Mouse (Mus musculus) heart, adult 11 months (tissue): ENCODE results near the gene Gstt1.
"Not testable (repeated sequence)": the region's sequence is repeated elsewhere in the genome, so short reads cannot be mapped to it uniquely, and the experiment has no call there.

Experiments
- DNase-seq: peaks from one replicate; pipeline ENCODE4 v3.0.0; 2022

The Gstt1 gene

GRCm38 (mm10) chr10:75804217-75804616 is 5.8 kb upstream of the Gstt1 start:
- no peak for DNase-seq

DNA sequence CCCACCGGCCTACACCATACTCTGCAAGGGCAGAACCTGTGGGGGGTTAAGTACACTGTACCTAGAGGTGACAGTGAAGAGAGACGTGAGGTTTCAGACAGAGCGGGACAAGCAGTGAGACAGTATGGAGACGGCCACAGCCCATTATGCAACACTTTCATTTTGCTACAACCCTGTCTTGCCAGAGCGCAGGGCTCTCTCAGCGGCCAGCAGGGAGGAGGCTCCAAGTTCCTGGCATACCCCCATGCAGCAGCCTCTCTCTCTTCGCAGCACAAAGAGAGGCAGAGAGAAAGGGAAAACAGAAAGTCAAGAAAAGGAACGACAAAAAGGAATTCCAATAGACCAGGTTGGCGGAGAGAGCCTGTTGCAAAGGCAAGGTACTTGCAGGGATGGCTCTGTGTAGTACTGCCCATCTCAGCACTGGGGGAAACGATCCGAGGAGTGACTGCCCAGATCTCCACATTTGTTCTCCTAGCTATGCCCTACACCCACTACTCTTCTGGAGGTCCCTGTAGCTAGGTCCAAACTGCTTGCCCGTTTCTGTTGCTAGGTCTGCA is 687 bp downstream of the Gstt1 start:
- DNase-seq: peak; percentile 98

- DNase-seq: peak; percentile 93
Measured at GRCm38 (mm10) chr10:75796731-75797516, 1.5 kb downstream of the Gstt1 start.

DNA sequence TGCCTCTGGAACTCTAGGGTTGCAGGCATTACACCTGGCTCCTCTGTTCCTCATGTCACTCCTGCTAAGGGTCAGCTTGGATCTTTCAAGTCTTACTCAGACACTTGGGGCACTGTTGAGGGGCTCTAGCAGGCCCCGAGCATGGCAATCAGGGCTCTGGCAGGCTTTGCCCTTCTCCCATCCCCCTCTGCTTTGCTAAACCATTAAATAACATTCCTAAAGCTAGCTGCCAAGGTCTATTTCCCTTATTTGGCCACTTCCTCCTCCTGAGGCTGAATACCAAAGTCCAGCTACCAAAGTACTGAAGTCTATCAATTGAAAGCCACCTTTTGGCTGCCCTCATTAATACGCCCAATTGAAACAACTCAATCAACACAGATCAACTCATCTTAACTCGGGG is 3.5 kb downstream of the Gstt1 start:
- peak; percentile 93 for DNase-seq

DNA sequence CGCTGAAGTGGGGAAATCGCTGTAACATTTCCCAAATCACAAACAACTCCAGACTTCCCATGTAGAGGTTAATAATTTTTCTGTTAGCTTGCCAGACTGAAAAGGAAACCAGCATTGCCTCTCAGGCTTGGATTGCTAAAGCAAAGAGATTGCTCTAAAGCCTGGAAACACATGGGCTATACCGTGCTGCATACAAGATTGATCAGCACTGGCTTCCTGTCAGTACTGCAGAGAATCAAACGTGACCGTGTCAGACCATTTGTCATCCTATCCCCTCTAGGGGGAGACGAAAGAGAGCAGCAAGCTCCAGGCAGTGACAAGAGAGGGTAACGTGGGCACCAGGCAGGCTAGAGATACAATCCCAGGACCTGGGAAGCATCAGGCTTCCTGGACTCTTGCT is 7.6 kb downstream of the Gstt1 start:
- DNase-seq: no peak

DNA sequence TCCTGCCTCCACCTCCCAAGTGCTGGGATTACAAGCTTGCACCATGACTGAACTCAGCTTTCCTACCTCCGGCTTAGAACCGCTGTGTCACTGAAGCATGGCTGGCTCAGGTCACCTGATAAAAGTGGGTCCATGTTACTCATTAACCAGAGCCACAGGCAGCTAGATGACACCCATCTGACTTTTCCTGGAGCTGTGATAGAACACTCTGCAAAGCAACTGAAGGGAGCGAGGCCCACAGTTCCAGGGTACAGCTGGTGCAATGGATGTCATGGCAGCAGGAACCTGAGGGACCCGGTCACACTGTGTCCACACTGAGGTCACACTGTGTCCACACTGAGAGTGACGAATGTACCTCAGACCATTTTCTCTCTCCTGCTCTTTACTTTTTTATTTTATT is 8.5 kb downstream of the Gstt1 start:
- no peak for DNase-seq

- peak; percentile 84 for DNase-seq
Measured at GRCm38 (mm10) chr10:75789081-75789735, 9.2 kb downstream of the Gstt1 start.

DNA sequence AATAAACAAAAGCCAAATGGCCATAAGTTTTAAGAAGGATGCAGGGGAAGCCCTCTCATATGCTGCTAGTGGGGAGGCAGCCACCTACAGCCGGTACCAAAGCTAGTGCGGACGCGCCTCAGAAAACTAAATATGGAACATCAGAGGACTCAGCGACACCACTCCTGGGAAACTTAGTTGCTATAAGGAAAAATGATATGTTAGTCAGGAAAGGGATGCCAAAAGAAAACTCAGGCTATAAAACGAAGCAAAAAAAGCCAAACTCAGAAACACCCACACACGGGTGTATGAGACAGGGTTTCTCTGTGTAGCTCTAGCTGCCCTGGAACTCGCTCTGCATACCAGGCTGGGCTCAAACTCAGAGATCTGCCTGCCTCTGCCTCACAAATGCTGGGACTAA is 10.1 kb downstream of the Gstt1 start:
- no peak for DNase-seq

- no peak for DNase-seq
Measured at GRCm38 (mm10) chr10:75785442-75785841, 12.9 kb downstream of the Gstt1 start.

DNA sequence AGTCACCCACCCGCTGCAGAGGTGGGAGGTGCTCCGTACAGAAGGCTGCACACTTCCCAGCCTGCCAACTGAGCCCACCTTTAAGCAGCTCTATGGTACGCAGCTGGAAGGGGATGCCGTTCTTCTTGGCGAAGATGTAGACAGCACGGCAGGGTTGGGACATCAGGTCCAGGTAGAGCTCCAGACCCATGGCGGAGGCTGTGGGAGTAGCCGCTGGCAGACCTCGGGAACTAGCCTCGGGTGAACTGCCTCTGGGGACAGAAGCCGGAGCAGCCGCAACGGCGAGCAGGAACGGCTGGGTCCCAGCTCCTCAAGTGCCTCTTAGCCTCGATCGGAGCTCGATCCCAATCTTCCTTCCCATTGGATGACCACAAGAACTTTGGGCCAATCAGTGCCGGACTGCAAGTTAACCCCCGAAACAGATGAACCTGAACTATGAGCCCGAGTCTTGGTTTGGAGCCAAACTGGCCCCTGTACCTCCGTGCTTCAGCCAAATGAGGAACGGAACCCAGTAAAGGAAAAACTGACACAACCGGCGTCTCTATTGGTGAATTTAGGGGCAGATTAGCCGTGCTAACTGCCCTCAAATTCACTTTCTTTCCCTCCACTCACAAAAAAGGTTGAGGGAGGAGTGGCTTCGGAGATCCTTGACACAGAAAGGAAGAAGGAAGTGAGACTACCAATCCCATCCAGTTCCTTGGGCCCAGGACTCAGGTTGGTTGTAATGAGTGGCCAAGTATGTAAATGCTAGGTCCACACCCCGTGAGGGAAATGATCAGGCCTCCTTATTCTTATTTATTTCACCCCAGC is 17.4 kb downstream of the Gstt1 start, which contains the start of the genes Gm20441 and Gstt3:
TSS of gene Gm20441 (minus strand) at position 186 of the 810 bp plus-strand sequence.
TSS of gene Gstt3 (minus strand) at position 646 of the 810 bp plus-strand sequence.
- DNase-seq: peak; percentile 99

- peak; percentile 90 for DNase-seq
Measured at GRCm38 (mm10) chr10:75779206-75780174, 18.9 kb downstream of the Gstt1 start.

DNA sequence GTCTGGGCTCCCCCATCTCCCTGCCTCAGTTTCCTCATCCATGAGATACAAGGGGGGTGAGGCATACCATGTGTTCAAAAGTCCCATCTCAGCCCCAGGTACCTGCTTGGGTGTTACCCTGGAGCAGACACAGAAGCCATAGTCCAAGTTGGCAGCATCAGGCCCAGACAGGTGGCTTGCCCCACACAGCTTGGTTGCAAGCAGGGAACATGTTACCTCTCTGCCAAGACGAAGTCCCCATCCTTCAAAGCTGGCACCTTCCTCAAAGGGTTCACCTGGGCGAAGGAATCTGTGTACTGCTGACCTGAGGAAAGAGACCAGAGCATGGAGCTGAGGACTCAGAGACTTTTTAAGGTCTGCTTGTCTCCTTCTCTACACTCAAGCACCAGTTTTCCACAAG is 20.5 kb downstream of the Gstt1 start:
- peak; percentile 72 for DNase-seq

DNA sequence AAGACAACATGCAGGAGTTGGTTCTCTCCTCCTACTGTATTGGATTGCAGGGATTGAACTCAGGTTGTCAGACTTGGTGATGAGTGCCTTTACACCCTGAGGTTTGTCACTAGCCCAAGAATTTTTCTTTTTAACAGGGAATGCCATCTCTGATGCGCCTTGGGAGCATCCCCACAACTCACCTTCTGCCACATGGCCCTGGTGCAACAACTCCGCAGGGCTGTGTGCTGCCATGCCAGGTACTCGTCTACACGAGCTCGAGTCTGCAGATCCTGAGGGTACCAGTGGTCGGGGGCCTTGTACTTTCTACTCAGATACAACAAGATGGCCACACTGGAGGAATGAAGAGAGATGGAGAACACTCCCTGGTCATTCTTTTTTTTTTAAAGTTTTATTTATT is 21.8 kb downstream of the Gstt1 start:
- peak; percentile 88 for DNase-seq

- peak; percentile 75 for DNase-seq
Measured at GRCm38 (mm10) chr10:75774587-75774986, 23.8 kb downstream of the Gstt1 start.

DNA sequence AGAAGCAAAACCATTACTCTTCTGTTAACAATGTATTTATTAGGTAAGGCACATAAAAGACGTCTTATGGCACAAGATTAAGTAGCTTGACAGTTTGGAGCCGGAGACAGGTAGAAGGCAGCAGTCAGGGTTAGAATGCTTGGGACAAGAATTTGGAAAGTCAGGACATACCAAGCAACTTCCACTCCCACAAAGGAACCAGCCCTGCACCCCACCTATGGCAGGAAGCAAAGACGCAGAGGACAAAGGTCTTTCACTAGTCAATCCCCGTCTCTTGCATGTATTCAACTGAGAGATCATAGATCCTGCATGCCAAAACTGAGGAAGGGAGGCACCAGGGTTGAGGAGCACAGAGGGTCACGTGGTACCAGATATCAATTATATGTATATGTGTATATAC is 24.3 kb downstream of the Gstt1 start:
- peak; percentile 83 for DNase-seq

DNA sequence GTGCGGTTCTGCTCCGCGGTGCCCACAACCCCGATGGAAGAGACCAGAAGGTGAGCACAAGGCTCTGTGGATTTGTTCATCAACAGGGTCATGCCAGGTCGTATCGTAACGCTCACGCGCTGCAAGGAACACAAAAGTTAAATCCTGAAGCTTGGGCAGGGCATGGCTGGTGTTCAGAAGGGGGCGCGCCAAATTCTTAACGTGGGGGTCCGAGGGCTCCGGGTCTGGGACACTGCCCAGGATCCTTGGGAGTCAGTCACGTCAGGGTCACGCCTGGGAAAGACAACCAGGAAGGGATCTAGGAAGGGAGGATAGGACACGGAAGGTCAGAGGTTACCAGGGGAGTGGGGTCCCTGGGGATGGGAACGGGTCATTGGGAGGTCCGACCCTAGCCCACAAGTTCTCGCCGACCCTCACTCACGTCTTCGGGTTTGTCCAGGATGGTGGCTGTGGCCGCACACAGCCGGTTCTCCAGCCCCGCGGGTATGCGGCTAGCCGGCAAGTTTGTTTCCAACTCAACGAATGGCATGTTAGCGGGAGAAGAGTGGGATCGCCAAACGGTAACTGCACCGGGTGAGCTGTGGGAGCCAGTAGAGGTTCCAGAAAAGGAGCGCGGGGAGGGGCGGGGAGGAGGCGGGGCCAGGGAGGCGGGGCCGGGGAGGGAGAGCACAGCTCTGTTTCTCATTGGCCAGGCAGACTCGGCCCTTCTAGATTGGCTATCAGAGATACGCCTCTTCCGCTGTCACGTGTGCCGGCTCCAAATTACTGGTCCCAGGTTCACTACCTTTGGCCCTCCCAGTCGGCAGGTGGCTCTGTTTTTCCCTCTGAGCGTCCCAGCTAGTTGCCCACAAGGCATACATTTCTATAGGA is 25.4 kb downstream of the Gstt1 start, which contains the start of gene Ddt:
TSS of gene Ddt (minus strand) at position 620 of the 870 bp plus-strand sequence.
- peak; percentile 99 for DNase-seq

DNA sequence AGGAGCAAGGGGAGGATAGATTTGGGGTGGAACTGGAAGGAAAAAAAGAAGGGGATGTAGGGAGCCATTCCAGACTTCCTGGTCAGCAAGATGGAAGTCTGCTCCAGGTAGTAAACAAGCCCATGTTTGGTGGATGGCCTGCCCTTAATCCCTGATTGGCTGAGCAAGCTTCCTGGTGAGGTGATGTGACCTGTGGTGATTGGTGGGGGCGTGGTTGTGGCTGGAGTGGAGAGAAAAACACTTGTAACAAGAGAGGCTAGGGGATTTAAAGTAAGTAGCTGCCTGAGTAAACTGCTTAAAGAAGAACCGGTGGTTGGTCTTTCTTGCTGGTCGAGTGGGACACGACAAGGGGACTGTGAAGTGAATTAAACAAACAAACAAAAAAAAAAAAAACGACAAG is 30.6 kb downstream of the Gstt1 start:
- DNase-seq: not testable (repeated sequence)

GRCm38 (mm10) chr10:75766856-75767255 is 31.5 kb downstream of the Gstt1 start:
- DNase-seq: peak; percentile 81

DNA sequence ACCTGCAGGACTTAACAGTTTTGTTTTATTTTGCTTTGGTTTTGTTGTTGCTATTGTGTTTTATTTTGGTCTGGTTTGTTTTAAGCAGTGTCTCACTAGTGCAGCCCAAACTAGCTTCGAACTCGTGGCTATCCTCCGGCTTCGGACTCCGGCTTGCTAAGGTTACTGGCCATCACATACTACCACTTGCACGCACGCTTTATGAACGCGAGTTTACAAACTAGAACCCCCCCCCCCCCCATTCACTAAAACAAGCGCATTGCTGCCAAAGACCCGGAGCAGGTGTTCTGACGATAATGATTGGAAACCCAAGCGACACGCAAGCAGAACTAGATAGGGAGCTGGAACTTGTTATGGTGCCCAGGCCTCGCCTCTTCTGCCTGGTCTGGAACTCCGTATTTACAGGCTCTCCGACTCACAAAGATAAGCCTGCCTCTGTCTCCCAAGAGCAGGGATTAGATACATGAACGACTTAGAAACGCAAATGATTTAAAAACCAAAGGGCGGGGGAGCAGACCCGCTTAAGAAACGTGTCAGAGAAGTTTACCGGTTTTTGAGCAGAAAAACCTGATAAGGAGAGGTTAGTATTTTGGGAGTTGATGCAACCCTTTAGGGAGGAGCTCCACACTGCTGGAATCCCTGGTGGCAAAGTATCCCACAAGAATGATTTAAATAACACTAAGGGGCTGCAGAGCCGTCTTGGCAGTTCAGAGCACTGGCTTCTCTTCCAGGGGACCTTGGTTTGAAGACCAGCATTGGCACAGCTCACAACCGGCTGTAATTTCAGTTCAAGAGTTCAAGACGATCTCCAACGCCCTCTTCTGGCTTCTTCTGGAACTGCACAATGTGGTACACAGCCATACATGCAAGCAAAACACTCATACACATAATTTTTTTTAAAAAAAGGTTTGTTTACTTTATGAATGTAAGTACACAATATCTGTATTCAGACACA is 33.6 kb downstream of the Gstt1 start:
- peak; percentile 94 for DNase-seq
